9 mouse cellular contexts compared by ENCODE assay signal in the genomic region with DNA sequence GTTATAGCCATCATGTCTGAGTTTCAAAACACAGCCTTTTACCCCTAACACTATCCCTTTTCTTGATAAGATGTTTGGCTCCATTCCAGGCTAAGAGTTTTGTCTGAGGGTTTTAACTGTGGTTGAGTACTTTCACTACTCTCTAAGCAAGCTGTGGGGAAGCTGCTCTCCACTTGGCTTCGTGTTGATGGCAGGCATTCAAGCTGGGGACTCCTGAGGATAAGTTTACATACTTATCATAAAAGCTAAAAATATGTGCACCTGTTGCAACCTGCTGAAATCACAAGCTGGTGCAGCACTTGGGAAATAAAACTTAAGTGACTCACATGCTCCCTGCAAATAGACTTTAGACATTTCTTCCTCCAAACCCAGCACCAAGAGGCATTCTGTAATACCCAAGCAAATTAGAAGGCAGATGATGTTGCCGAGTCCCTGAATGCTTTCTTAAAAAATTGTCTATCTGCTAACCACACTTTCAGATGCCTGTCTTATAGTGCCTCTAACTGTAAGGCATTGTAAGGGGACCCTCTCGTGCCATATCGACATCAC.
DNase-seq lines count a peak whose midpoint lies in the region; ATAC-seq lines count a peak whose summit lies in the region.
"Had no signal": no experiment of that assay in that cellular context is flagged by ENCODE, and none has a peak within 500 bp of the region (broad histone marks: within the 10 kb centered on the region; RNA-seq: fewer than 3 reads in every experiment).

No protein-coding gene starts in this region.

- H3K4me1 ChIP-seq in kidney, embryonic 16.5 days (ENCODE audit: insufficient read depth, low read length): peaks cover 4% of the 10 kb centered on the region; the same call in 1 of the 2 replicates

- no peaks in the 10 kb centered on the region for H3K9me3 ChIP-seq in kidney, embryonic 16.5 days (ENCODE audit: low read length)
- H3K9me3 ChIP-seq: limb, embryonic 15.5 days had no signal

- WGBS in kidney, embryonic 16.5 days: 80% methylated on average over 4 of the region's 4 CpGs

- no peak overlapping the region for H3K4me2 ChIP-seq in kidney, embryonic 16.5 days (replicated peaks; ENCODE audit: low read depth, low read length)
- H3K4me2 ChIP-seq: limb, embryonic 15.5 days had no signal

- no peak for ATAC-seq in kidney, embryonic 16.5 days (ENCODE audit: low FRiP score, low TSS enrichment)

- no peaks in the 10 kb centered on the region for H3K27me3 ChIP-seq in kidney, embryonic 16.5 days (ENCODE audit: insufficient read depth, low read length)
- H3K27me3 ChIP-seq: limb, embryonic 15.5 days had no signal

- no peaks in the 10 kb centered on the region for H3K36me3 ChIP-seq in kidney, embryonic 16.5 days (ENCODE audit: insufficient read depth, low read length)
- H3K36me3 ChIP-seq: limb, embryonic 15.5 days had no signal

- no peak overlapping the region for H3K9ac ChIP-seq in kidney, embryonic 16.5 days (replicated peaks; ENCODE audit: low read length)
- H3K9ac ChIP-seq: limb, embryonic 15.5 days had no signal

- no peak overlapping the region for H3K27ac ChIP-seq in kidney, embryonic 16.5 days (ENCODE audit: low read length)
- H3K27ac ChIP-seq: limb, embryonic 15.5 days had no signal

- DNase-seq in kidney, adult 9 months: peak; percentile 18
- peak; percentile 82 for DNase-seq in gastrocnemius, adult 18-20 months (ENCODE audit: low spot score)
- peak; percentile 13 to 20 for DNase-seq in kidney, postnatal 4 days
- peak; percentile 57 for DNase-seq in right cerebral cortex, adult 18-20 months
- no peak for DNase-seq in embryo, embryonic 9.5 days (ENCODE audit: extremely low spot score)
- DNase-seq in ovary, adult 18-20 months (ENCODE audit: low spot score): no peak
- DNase-seq: thymus, postnatal 25 days had no signal

- H3K4me3 ChIP-seq in kidney, embryonic 16.5 days (ENCODE audit: low read length): no peak overlapping the region
- H3K4me3 ChIP-seq: limb, embryonic 15.5 days had no signal

Comparison
In these comparisons a context has a peak if more than half of its experiments do, and no peak if none do; other contexts are left out.
1. DNase-seq: peak in kidney, adult 9 months (single experiment), gastrocnemius, adult 18-20 months (single experiment), kidney, postnatal 4 days (2 of 2) and right cerebral cortex, adult 18-20 months (single experiment); none in embryo, embryonic 9.5 days (single experiment) and ovary, adult 18-20 months (single experiment).